Mouse (Mus musculus) neural tube, embryonic 11.5 days (tissue): Measurements from ENCODE around the gene Il11ra1. TPM values are rescaled to one million over a fixed set of nuclear protein-coding genes. Genes with fewer than 3 reads are reported as not detected.
A peak's percentile ranks its signal among the peaks of the same experiment; 100 is the strongest.

Source experiments
- ATAC-seq: fragments of 200-750 bp; cut with Nextera tagmentation; 2 replicates; pipeline ENCODE4 v1.8.0; 2017; ENCODE audit warnings: moderate number of reproducible peaks, mild to moderate bottlenecking, moderate TSS enrichment, moderate library complexity; ENCODE audit not compliant: insufficient read depth, low FRiP score, low TSS enrichment
- DNase-seq: peaks from one replicate; pipeline ENCODE4 v3.0.0-alpha.2; 2015; ENCODE audit warnings: low spot score
- H3K27ac ChIP-seq: fragments of 300-500 bp; sonication (generic); 2 replicates; pipeline ENCODE4 v1.5.1; 2014; ENCODE audit warnings: low read depth, mild to moderate bottlenecking, low read length
- H3K27me3 ChIP-seq: fragments of 300-500 bp; sonication (generic); 2 replicates; pipeline ENCODE4 v1.6.1; 2014; ENCODE audit warnings: mild to moderate bottlenecking, low read length, mixed read lengths; ENCODE audit not compliant: control insufficient read depth, insufficient read depth
- H3K36me3 ChIP-seq: fragments of 300-500 bp; sonication (generic); 2 replicates; pipeline ENCODE4 v1.6.1; 2014; ENCODE audit warnings: mild to moderate bottlenecking, low read length, moderate library complexity, mixed read lengths; ENCODE audit not compliant: control insufficient read depth, insufficient read depth
- H3K4me1 ChIP-seq: fragments of 300-500 bp; sonication (generic); 2 replicates; pipeline ENCODE4 v1.6.1; 2014; ENCODE audit warnings: low read length, mixed read lengths; ENCODE audit not compliant: control insufficient read depth, insufficient read depth
- H3K4me2 ChIP-seq: fragments of 300-500 bp; sonication (generic); 2 replicates; pipeline ENCODE4 v1.6.1; 2014; ENCODE audit warnings: low read depth, mild to moderate bottlenecking, moderate library complexity
- H3K4me3 ChIP-seq: fragments of 300-500 bp; sonication (generic); 2 replicates; pipeline ENCODE4 v1.5.1; 2014; ENCODE audit warnings: low read depth, low read length
- H3K9ac ChIP-seq: fragments of 300-500 bp; sonication (generic); 2 replicates; pipeline ENCODE4 v1.6.1; 2014; ENCODE audit warnings: mild to moderate bottlenecking, low read length
- H3K9me3 ChIP-seq: fragments of 300-500 bp; sonication (generic); 2 replicates; pipeline ENCODE4 v1.6.1; 2016; ENCODE audit warnings: low read length; ENCODE audit not compliant: control insufficient read depth
- WGBS: fragments of 180-500 bp; shearing (Covaris S2); extraction: QIAGEN DNeasy Blood & Tissue Kit; methylation state at CpG from one replicate; pipeline ENCODE4 v1.1.7; 2014; 5-methylcytosine and 5-hydroxymethylcytosine counted together
- polyA plus RNA-seq: library from polyadenylated mRNA; unstranded; fragments of >200 nt; fragmentation: Nextera tagmentation; extraction: Ambion mirVana; gene quantifications from 2 replicates; pipeline ENCODE4 v1.2.1, GENCODE M21; 2014

Gene Il11ra1
- polyA plus RNA-seq, 1 experiment from 2014 or later, result 65.9 TPM

DNA sequence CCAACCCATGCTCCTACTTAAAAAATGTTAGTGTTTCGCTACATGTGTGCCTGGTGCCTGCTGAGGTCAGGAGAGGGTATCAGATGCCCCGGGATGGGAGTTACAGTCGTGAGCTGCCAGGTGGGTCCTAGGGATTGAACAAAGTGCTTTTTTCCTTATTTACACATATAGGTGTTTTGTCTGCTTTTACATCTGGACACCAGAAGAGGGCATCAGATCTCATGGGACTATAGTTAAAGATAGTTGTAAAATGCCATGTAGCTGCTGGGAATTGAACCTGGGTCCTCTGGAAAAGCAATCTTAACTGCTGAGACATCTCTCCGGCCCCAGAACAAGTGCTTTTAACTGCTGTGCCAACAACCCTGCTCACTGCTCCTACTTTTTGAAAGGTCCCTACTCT, 10.4 kb downstream of the Il11ra1 start:
- 65% methylated on average over 4 of the region's 4 CpGs for WGBS
- no peak overlapping the region for H3K9ac ChIP-seq
- H3K27me3 ChIP-seq, result no peaks in the 10 kb centered on the region
- no peak overlapping the region for H3K4me3 ChIP-seq
- H3K27ac ChIP-seq, result no peak overlapping the region
- peaks cover 28% of the 10 kb centered on the region for H3K4me1 ChIP-seq
- no peaks in the 10 kb centered on the region for H3K9me3 ChIP-seq
- peaks cover 6% of the 10 kb centered on the region; the same call in 1 of the 2 replicates for H3K36me3 ChIP-seq
- no peak overlapping the region for H3K4me2 ChIP-seq
- no peak for DNase-seq
- no peak for ATAC-seq

DNA sequence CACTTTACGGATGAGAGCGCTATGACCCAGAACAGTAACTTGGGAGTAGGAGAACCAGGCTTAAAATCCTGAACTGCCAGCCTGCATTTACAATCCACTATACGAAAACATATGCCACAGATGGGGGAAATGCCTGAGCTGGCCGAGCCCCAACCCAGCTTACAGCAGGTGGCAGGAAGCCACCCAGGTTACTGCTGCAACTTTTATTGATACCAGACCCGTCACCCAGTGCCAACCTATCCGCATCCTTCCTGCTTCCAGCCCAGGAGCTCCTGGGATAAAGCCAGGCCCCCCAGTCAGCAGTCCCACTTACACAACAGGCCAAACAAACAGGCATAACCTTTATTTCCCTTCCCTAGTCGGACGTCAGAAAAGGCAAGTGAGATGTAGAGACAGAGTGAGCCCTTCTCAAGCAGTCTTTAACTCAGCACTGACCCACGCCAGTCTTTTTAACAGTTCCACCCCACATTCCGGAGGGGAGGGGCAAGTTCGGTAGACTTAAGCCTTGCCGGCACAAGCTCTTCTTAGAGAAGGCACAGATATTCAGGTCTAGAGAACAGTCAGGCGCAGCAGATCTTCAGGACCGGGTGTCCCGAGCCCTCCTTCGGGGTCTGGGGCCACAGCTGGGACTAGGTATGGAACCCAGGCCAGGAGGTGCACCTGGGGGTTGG, 12.1 kb downstream of the Il11ra1 start:
- no peak overlapping the region for H3K27ac ChIP-seq
- no peaks in the 10 kb centered on the region for H3K27me3 ChIP-seq
- 0 out of 2 replicates have a peak overlapping the region, but pooled peaks have one; percentile 73 for H3K4me3 ChIP-seq
- no peak for DNase-seq
- peaks cover 6% of the 10 kb centered on the region; the same call in 1 of the 2 replicates for H3K36me3 ChIP-seq
- no peak overlapping the region for H3K9ac ChIP-seq
- WGBS, result 85% methylated on average over 16 of the region's 16 CpGs
- peak overlapping the region; percentile 72 for H3K4me2 ChIP-seq
- peaks cover 22% of the 10 kb centered on the region for H3K4me1 ChIP-seq
- ATAC-seq, result no peak
- H3K9me3 ChIP-seq, result no peaks in the 10 kb centered on the region

GRCm38 (mm10) chr4:41712421-41713196, 12.8 kb downstream of the Il11ra1 start:
- WGBS, result 46% methylated on average over 31 of the region's 31 CpGs
- peaks cover 16% of the 10 kb centered on the region for H3K4me1 ChIP-seq
- peak overlapping the region; percentile 73 for H3K4me3 ChIP-seq
- no peaks in the 10 kb centered on the region for H3K9me3 ChIP-seq
- DNase-seq (no peak), ATAC-seq (no peak)
- H3K9ac ChIP-seq, result peak overlapping the region; percentile 82
- H3K27ac ChIP-seq, result no peak overlapping the region
- H3K27me3 ChIP-seq, result no peaks in the 10 kb centered on the region
- H3K4me2 ChIP-seq, result peak overlapping the region; percentile 72
- peaks cover 6% of the 10 kb centered on the region; the same call in 1 of the 2 replicates for H3K36me3 ChIP-seq

- DNase-seq, result peak; percentile 92
- Histone ChIP-seq H3K4me3 (peak within 1 kb of the TSS; percentile 73), H3K4me2 (peak within 1 kb of the TSS; percentile 72), H3K9me3 (no peaks in the 10 kb centered on the region), H3K4me1 (peaks cover 15% of the 10 kb centered on the region), H3K36me3 (peaks cover 6% of the 10 kb centered on the region; the same call in 1 of the 2 replicates), H3K9ac (peak within 1 kb of the TSS; percentile 82), H3K27ac (no peak within 1 kb of the TSS), H3K27me3 (no peaks in the 10 kb centered on the region)
- under 1% methylated on average over 58 of the region's 61 CpGs for WGBS
- peak; percentile 62 for ATAC-seq
Observed at GRCm38 (mm10) chr4:41713197-41714067, 13.6 kb downstream of the Il11ra1 start, which contains the start of gene Rpp25l. Gene Rpp25l (minus strand): TSS chr4:41713534.

GRCm38 (mm10) chr4:41714276-41714675, 14.5 kb downstream of the Il11ra1 start:
- no peaks in the 10 kb centered on the region for H3K27me3 ChIP-seq
- no peak overlapping the region for H3K9ac ChIP-seq
- DNase-seq (peak; percentile 55), ATAC-seq (no peak)
- peak overlapping the region; percentile 72; the same call in 1 of the 2 replicates for H3K4me2 ChIP-seq
- peaks cover 15% of the 10 kb centered on the region for H3K4me1 ChIP-seq
- no peak overlapping the region for H3K27ac ChIP-seq
- H3K36me3 ChIP-seq, result peaks cover 6% of the 10 kb centered on the region; the same call in 1 of the 2 replicates
- H3K9me3 ChIP-seq, result no peaks in the 10 kb centered on the region
- peak overlapping the region; percentile 73; the same call in 1 of the 2 replicates for H3K4me3 ChIP-seq
- 21% methylated on average over 8 of the region's 8 CpGs for WGBS

GRCm38 (mm10) chr4:41715082-41715481, 15.3 kb downstream of the Il11ra1 start:
- Histone ChIP-seq H3K4me3 (no peak overlapping the region), H3K9me3 (no peaks in the 10 kb centered on the region), H3K4me1 (peaks cover 15% of the 10 kb centered on the region), H3K27me3 (no peaks in the 10 kb centered on the region), H3K27ac (no peak overlapping the region), H3K4me2 (no peak overlapping the region), H3K36me3 (peaks cover 9% of the 10 kb centered on the region; the same call in 1 of the 2 replicates), H3K9ac (no peak overlapping the region)
- DNase-seq (no peak), ATAC-seq (no peak)
- 81% methylated on average over 8 of the region's 8 CpGs for WGBS

GRCm38 (mm10) chr4:41715596-41715995, 15.8 kb downstream of the Il11ra1 start:
- Histone ChIP-seq H3K4me3 (no peak overlapping the region), H3K9me3 (no peaks in the 10 kb centered on the region), H3K27me3 (no peaks in the 10 kb centered on the region), H3K36me3 (peaks cover 9% of the 10 kb centered on the region; the same call in 1 of the 2 replicates), H3K4me1 (peaks cover 15% of the 10 kb centered on the region), H3K9ac (no peak overlapping the region), H3K4me2 (no peak overlapping the region), H3K27ac (no peak overlapping the region)
- no peak for ATAC-seq
- DNase-seq, result no peak
- 83% methylated on average over 5 of the region's 5 CpGs for WGBS

DNA sequence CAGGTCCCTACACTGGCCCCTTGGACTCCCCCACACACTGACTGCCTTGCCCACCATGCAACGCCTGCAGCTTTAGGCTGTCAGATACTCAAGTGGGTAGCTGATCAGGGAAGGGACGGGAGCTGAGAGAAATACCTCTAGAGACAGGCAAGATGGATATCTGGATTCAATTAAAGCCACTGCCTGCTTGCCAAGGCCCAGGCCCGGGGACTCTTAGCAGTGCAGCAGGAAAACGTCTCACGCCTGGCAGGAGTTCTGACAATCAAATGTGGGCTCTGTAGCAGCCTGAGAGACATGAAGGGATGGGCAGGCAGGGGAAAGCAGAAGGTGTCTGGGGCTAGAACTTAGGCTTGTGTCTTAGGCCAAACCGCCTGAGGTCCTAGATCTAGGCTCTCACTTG, 17.0 kb downstream of the Il11ra1 start:
- H3K9ac ChIP-seq, result no peak overlapping the region
- ATAC-seq, result no peak

More for the DNA sequence above, 17.0 kb downstream of the Il11ra1 start:
- Histone ChIP-seq H3K36me3 (peaks cover 5% of the 10 kb centered on the region; the same call in 1 of the 2 replicates), H3K9me3 (no peaks in the 10 kb centered on the region), H3K27ac (no peak overlapping the region), H3K4me1 (peaks cover 13% of the 10 kb centered on the region), H3K27me3 (no peaks in the 10 kb centered on the region), H3K4me2 (no peak overlapping the region), H3K4me3 (no peak overlapping the region)
- DNase-seq, result no peak
- 68% methylated on average over 6 of the region's 6 CpGs for WGBS
